Mouse (Mus musculus) small intestine, adult 2 months (tissue): ENCODE results near the gene Gigyf2. TPM values are rescaled to one million over a fixed set of nuclear protein-coding genes. Genes with fewer than 3 reads are reported as not detected.

ENCODE experiments used
- H3K27ac ChIP-seq: fragments of 200-500 bp; 2 replicates; pipeline ENCODE4 v1.5.1; 2012; ENCODE audit warnings: low read depth, low read length, control low read depth, inconsistent platforms; ENCODE audit not compliant: insufficient read depth
- H3K27me3 ChIP-seq: fragments of 200-500 bp; 2 replicates; pipeline ENCODE4 v1.6.1; 2012; ENCODE audit warnings: mild to moderate bottlenecking, moderate library complexity, low read length, inconsistent platforms; ENCODE audit not compliant: control insufficient read depth, insufficient read depth
- H3K36me3 ChIP-seq: fragments of 200-500 bp; 2 replicates; pipeline ENCODE4 v1.6.1; 2012; ENCODE audit warnings: mild to moderate bottlenecking, low read length, control low read depth, inconsistent platforms; ENCODE audit not compliant: control insufficient read depth, insufficient read depth
- H3K4me1 ChIP-seq: fragments of 200-500 bp; 2 replicates; pipeline ENCODE4 v1.6.1; 2012; ENCODE audit warnings: low read length, inconsistent platforms, mixed read lengths; ENCODE audit not compliant: control insufficient read depth, insufficient read depth, insufficient read length
- H3K4me3 ChIP-seq: fragments of 200-500 bp; 2 replicates; pipeline ENCODE4 v1.5.1; 2012; ENCODE audit warnings: low read depth, mild to moderate bottlenecking, control low read depth, inconsistent platforms, low read length, moderate library complexity
- CTCF ChIP-seq: fragments of 200-500 bp; IDR thresholded peaks from 2 replicates; pipeline ENCODE4 v1.5.1; 2012; ENCODE audit warnings: low read depth, mild to moderate bottlenecking, control low read depth, inconsistent platforms, low read length, moderate library complexity, mixed read lengths; ENCODE audit not compliant: insufficient replicate concordance, insufficient read length; ENCODE audit errors: extremely low read depth
- POLR2A ChIP-seq: fragments of 200-500 bp; IDR thresholded peaks from 2 replicates; pipeline ENCODE4 v1.6.1; 2012; ENCODE audit warnings: low read depth, mild to moderate bottlenecking, control low read depth, inconsistent platforms, low read length, moderate library complexity
- WGBS: fragments of 180-500 bp; shearing (Covaris S2); methylation state at CpG from one replicate; pipeline ENCODE4 v1.1.7; 2018; 5-methylcytosine and 5-hydroxymethylcytosine counted together
- polyA plus RNA-seq: library from polyadenylated mRNA; depleted of rRNA; stranded (reverse); fragments of >200 nt; gene quantifications from 2 replicates; pipeline ENCODE4 v1.2.3, GENCODE M21; 2012

The Gigyf2 gene
- polyA plus RNA-seq, 1 experiment, result 26.0 TPM

DNA sequence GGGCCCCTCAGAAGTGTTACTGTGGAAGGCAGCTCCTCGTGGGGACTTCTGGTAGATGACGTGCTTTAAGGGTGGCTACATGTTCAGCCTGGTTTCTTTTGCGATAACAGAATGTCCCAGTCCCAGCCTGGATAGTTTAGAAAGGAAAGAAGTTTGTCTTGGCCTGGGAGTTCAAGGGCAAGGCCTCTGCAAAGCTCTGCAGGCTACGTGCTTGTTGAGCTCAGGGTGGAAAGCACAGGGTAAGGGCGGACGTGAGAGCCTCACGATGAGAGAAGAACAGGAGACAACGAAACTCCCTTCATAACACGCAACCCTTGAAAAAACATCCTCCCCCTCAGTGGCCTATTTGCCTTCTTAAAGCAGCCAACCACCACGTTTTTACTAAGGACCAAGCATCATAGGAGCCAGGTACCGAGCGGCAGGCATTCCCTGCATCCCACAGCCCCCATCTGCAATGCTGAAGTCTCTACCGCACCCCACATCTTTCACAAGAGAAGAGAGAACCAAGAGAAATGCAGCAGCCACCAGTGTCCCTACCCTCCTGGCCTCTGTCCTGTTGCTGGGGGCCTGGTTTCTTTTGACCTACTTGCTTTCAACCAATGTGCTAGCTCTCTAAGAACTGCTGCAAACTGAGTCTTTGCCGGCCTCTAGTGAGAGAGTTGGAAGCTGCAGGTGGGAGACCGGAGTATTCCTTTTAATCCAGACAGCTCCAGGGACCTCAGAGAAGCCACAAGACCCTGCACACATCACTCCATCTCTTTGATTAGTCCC lies 34.2 kb upstream of the Gigyf2 start:
- no peaks in the 10 kb centered on the region for H3K36me3 ChIP-seq
- TF ChIP-seq POLR2A, result no peak
- no peak for TF ChIP-seq CTCF
- no peaks in the 10 kb centered on the region for H3K27me3 ChIP-seq
- H3K27ac ChIP-seq, result no peak overlapping the region
- no peak overlapping the region for H3K4me3 ChIP-seq
- 84% methylated on average over 15 of the region's 15 CpGs for WGBS
- H3K4me1 ChIP-seq, result peaks cover 11% of the 10 kb centered on the region

GRCm38 (mm10) chr1:87294063-87294710 lies 32.6 kb upstream of the Gigyf2 start:
- Histone ChIP-seq H3K4me3 (no peak overlapping the region), H3K27me3 (no peaks in the 10 kb centered on the region), H3K36me3 (no peaks in the 10 kb centered on the region), H3K27ac (no peak overlapping the region), H3K4me1 (peaks cover 11% of the 10 kb centered on the region)
- TF ChIP-seq POLR2A (no peak), CTCF (no peak)
- WGBS, result 42% methylated on average over 4 of the region's 4 CpGs

DNA sequence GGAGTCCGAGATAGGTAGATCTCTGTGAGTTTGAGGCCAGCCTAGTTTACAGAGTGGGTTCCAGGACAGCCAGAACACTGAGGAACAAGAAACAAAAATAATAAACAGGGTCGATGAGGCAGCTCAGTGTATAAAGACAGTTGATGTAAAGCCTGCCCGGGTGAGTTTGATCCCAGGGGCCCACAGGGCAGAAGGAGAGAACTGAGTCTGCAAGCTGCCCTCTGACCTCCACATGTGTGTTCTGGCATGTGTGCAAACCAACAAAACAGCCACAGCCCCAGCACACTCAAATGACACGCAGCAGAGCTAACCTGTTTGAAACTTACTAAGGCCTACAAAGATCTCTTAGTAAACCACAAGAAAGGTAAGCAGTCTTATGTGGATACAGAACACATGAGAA lies 31.8 kb upstream of the Gigyf2 start:
- 33% methylated on average over 4 of the region's 4 CpGs for WGBS
- Histone ChIP-seq H3K4me3 (no peak overlapping the region), H3K27me3 (no peaks in the 10 kb centered on the region), H3K27ac (no peak overlapping the region), H3K4me1 (peaks cover 11% of the 10 kb centered on the region), H3K36me3 (no peaks in the 10 kb centered on the region)
- TF ChIP-seq POLR2A (no peak), CTCF (no peak)

GRCm38 (mm10) chr1:87297346-87297925 lies 29.4 kb upstream of the Gigyf2 start:
- Histone ChIP-seq H3K27ac (no peak overlapping the region), H3K36me3 (no peaks in the 10 kb centered on the region), H3K4me3 (no peak overlapping the region), H3K4me1 (peaks cover 15% of the 10 kb centered on the region), H3K27me3 (no peaks in the 10 kb centered on the region)
- TF ChIP-seq POLR2A (no peak), CTCF (no peak)
- 88% methylated on average over 10 of the region's 10 CpGs for WGBS

- Histone ChIP-seq H3K4me1 (peaks cover 3% of the 10 kb centered on the region; the same call in 1 of the 2 replicates), H3K27ac (no peak overlapping the region), H3K36me3 (no peaks in the 10 kb centered on the region), H3K4me3 (no peak overlapping the region), H3K27me3 (no peaks in the 10 kb centered on the region)
- no peak for TF ChIP-seq POLR2A
- no peak for TF ChIP-seq CTCF
- 39% methylated on average over 14 of the region's 14 CpGs for WGBS
These were observed 26.2 kb upstream of the Gigyf2 start for GRCm38 (mm10) chr1:87300360-87301286.

GRCm38 (mm10) chr1:87301971-87302370 lies 24.8 kb upstream of the Gigyf2 start:
- no peak for TF ChIP-seq CTCF
- no peak for TF ChIP-seq POLR2A
- 77% methylated on average over 2 of the region's 2 CpGs for WGBS
- H3K4me3 ChIP-seq, result no peak overlapping the region
- no peak overlapping the region for H3K27ac ChIP-seq
- H3K4me1 ChIP-seq, result peaks cover 3% of the 10 kb centered on the region; the same call in 1 of the 2 replicates
- H3K36me3 ChIP-seq, result no peaks in the 10 kb centered on the region
- no peaks in the 10 kb centered on the region for H3K27me3 ChIP-seq
